Mouse (Mus musculus): Measurements from ENCODE around the gene Gm9936. TPM values are rescaled to one million over a fixed set of nuclear protein-coding genes. Genes with fewer than 3 reads are reported as not detected.

Gm9936 gene
- total RNA-seq, 4 experiments from 2014 or later, result not detected

Small RNA genes within 50 kb of the gene (microRNA-seq; reads per million reads assigned to microRNA genes)
- gene Mir6240, result 6.7 reads per million, percentile 16 among the genes with 10 or more reads in this experiment

Other genes starting within 250 kb of the Gm9936 start
- gene Trpv4, start 200.3 kb downstream of the Gm9936 start, total RNA-seq (2022), result 1 to 10 TPM; 3.2 to 6.5 (median 4.9) TPM
- 10 to 100 TPM; 18.4 to 19.2 (median 18.5) TPM for gene Gltp, start 167.7 kb downstream of the Gm9936 start, total RNA-seq (2022)
- 1 to 10 TPM; 4.2 to 5.0 (median 4.9) TPM for gene Tchp, start 150.9 kb downstream of the Gm9936 start, total RNA-seq (2022)
- 10 to 100 TPM; 28.0 to 34.3 (median 30.1) TPM for gene Ankrd13a, start 84.0 kb downstream of the Gm9936 start, total RNA-seq (2022)
- 10 to 100 TPM; 27.9 to 34.6 (median 30.5) TPM for gene Git2, start 83.2 kb downstream of the Gm9936 start, total RNA-seq (2022)
- 1 to 10 TPM; 3.6 to 6.3 (median 4.7) TPM for gene 1500011B03Rik, start 35.2 kb downstream of the Gm9936 start, total RNA-seq (2022)
- gene 4930519G04Rik, start 5.0 kb downstream of the Gm9936 start, total RNA-seq (2022), result not detected
- 1 to 10 TPM; 3.5 to 4.6 (median 4.3) TPM for gene Oasl2, start 38.3 kb upstream of the Gm9936 start, total RNA-seq (2022)
- under 1 TPM; 0.44 to 0.72 (median 0.59) TPM for gene Oasl1, start 64.6 kb upstream of the Gm9936 start, total RNA-seq (2022)
- gene 2210016L21Rik, start 83.5 kb upstream of the Gm9936 start, total RNA-seq (2022), result 10 to 100 TPM; 20.5 to 31.0 (median 28.6) TPM
- not detected for gene Hnf1a, start 112.4 kb upstream of the Gm9936 start, total RNA-seq (2022)
- 10 to 100 TPM; 26.3 to 31.9 (median 29.0) TPM for gene Sppl3, start 152.5 kb upstream of the Gm9936 start, total RNA-seq (2022)
- not detected for gene Gm10401, start 239.6 kb upstream of the Gm9936 start, total RNA-seq (2022)

Measured in heart, adult 8-10 months (tissue).